Mouse (Mus musculus): ENCODE results near the gene Cisd3. TPM values are rescaled to one million over a fixed set of nuclear protein-coding genes. Genes with fewer than 3 reads are reported as not detected.
"Not testable (repeated sequence)": the region's sequence is repeated elsewhere in the genome, so short reads cannot be mapped to it uniquely, and the experiment has no call there.

Cisd3 gene
- polyA plus RNA-seq, 1 experiment from 2014 or later: 42.4 TPM

- Histone ChIP-seq H3K9ac (ENCODE audit: low read depth, low read length) (no peak overlapping the region), H3K4me1 (ENCODE audit: control insufficient read depth, insufficient read depth, low read depth, low read length) (no peaks in the 10 kb centered on the region), H3K27ac (ENCODE audit: low read depth, low read length) (no peak overlapping the region), H3K4me2 (ENCODE audit: low read length) (no peak overlapping the region), H3K27me3 (replicated peaks; ENCODE audit: control insufficient read depth, insufficient read depth, low read length) (no peaks in the 10 kb centered on the region), H3K9me3 (ENCODE audit: control insufficient read depth, low read length) (no peaks in the 10 kb centered on the region), H3K4me3 (ENCODE audit: low read length) (no peak overlapping the region), H3K36me3 (ENCODE audit: control insufficient read depth, insufficient read depth, low read length) (peaks cover 42% of the 10 kb centered on the region)
- 90% methylated on average over 7 of the region's 7 CpGs for WGBS
- no peak for ATAC-seq
Observed at GRCm38 (mm10) chr11:97728311-97728710, 42.7 kb downstream of the Cisd3 start.

- H3K9me3 ChIP-seq (ENCODE audit: control insufficient read depth, low read length): no peaks in the 10 kb centered on the region
- ATAC-seq: no peak
- no peaks in the 10 kb centered on the region for H3K27me3 ChIP-seq (replicated peaks; ENCODE audit: control insufficient read depth, insufficient read depth, low read length)
- H3K4me2 ChIP-seq (ENCODE audit: low read length): no peak overlapping the region
- no peak overlapping the region for H3K4me3 ChIP-seq (ENCODE audit: low read length)
- H3K4me1 ChIP-seq (ENCODE audit: control insufficient read depth, insufficient read depth, low read depth, low read length): peaks cover under 1% of the 10 kb centered on the region; the same call in 1 of the 2 replicates
- WGBS: 89% methylated on average over 7 of the region's 7 CpGs
- no peak overlapping the region for H3K9ac ChIP-seq (ENCODE audit: low read depth, low read length)
- peaks cover 41% of the 10 kb centered on the region for H3K36me3 ChIP-seq (ENCODE audit: control insufficient read depth, insufficient read depth, low read length)
- no peak overlapping the region for H3K27ac ChIP-seq (ENCODE audit: low read depth, low read length)
Observed at GRCm38 (mm10) chr11:97728730-97729129, 43.1 kb downstream of the Cisd3 start.

DNA sequence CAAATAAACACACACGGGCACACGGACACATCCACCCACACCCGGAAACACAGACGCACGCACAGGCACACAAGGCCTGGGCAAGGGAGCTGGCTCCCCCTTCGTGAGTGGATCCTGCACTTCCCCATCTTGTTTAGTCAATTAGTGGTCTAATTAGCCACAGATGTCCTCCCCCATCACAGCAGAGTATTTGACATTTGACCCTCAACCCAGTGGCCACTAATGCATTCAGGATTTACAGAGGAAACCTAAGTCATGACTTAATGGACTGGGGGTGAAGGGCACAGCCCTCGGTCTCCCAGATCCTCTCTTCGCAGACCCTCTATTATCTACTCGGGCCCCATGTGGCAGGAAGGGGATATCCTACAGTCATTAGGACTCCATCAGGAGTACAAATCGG is 48.1 kb downstream of the Cisd3 start:
- no peak overlapping the region for H3K27ac ChIP-seq (ENCODE audit: low read depth, low read length)
- no peak overlapping the region for H3K9ac ChIP-seq (ENCODE audit: low read depth, low read length)
- WGBS: 53% methylated on average over 10 of the region's 10 CpGs
- H3K9me3 ChIP-seq (ENCODE audit: control insufficient read depth, low read length): no peaks in the 10 kb centered on the region
- ATAC-seq: no peak
- H3K27me3 ChIP-seq (replicated peaks; ENCODE audit: control insufficient read depth, insufficient read depth, low read length): no peaks in the 10 kb centered on the region
- no peak overlapping the region for H3K4me3 ChIP-seq (ENCODE audit: low read length)
- no peak overlapping the region for H3K4me2 ChIP-seq (ENCODE audit: low read length)
- H3K4me1 ChIP-seq (ENCODE audit: control insufficient read depth, insufficient read depth, low read depth, low read length): peaks cover 2% of the 10 kb centered on the region; the same call in 1 of the 2 replicates
- H3K36me3 ChIP-seq (ENCODE audit: control insufficient read depth, insufficient read depth, low read length): peaks cover 11% of the 10 kb centered on the region

- not testable (repeated sequence) for ATAC-seq; H3K9ac ChIP-seq (ENCODE audit: low read depth, low read length); H3K27ac ChIP-seq (ENCODE audit: low read depth, low read length); H3K9me3 ChIP-seq (ENCODE audit: control insufficient read depth, low read length); H3K4me3 ChIP-seq (ENCODE audit: low read length); H3K27me3 ChIP-seq (replicated peaks; ENCODE audit: control insufficient read depth, insufficient read depth, low read length); H3K4me2 ChIP-seq (ENCODE audit: low read length); H3K4me1 ChIP-seq (ENCODE audit: control insufficient read depth, insufficient read depth, low read depth, low read length); H3K36me3 ChIP-seq (ENCODE audit: control insufficient read depth, insufficient read depth, low read length)
- 85% methylated on average over 5 of the region's 5 CpGs for WGBS
Observed at GRCm38 (mm10) chr11:97734810-97735209, 49.2 kb downstream of the Cisd3 start.

- H3K4me1 ChIP-seq (ENCODE audit: control insufficient read depth, insufficient read depth, low read depth, low read length): peaks cover 5% of the 10 kb centered on the region
- H3K36me3 ChIP-seq (ENCODE audit: control insufficient read depth, insufficient read depth, low read length): 0 out of 2 replicates have a peak, but pooled peaks cover 2% of the 10 kb centered on the region
- no peak overlapping the region for H3K9ac ChIP-seq (ENCODE audit: low read depth, low read length)
- no peak overlapping the region for H3K4me3 ChIP-seq (ENCODE audit: low read length)
- H3K9me3 ChIP-seq (ENCODE audit: control insufficient read depth, low read length): no peaks in the 10 kb centered on the region
- H3K4me2 ChIP-seq (ENCODE audit: low read length): no peak overlapping the region
- 91% methylated on average over 5 of the region's 5 CpGs for WGBS
- no peak for ATAC-seq
- H3K27ac ChIP-seq (ENCODE audit: low read depth, low read length): no peak overlapping the region
- no peaks in the 10 kb centered on the region for H3K27me3 ChIP-seq (replicated peaks; ENCODE audit: control insufficient read depth, insufficient read depth, low read length)
Observed at GRCm38 (mm10) chr11:97736645-97737044, 51.0 kb downstream of the Cisd3 start.

DNA sequence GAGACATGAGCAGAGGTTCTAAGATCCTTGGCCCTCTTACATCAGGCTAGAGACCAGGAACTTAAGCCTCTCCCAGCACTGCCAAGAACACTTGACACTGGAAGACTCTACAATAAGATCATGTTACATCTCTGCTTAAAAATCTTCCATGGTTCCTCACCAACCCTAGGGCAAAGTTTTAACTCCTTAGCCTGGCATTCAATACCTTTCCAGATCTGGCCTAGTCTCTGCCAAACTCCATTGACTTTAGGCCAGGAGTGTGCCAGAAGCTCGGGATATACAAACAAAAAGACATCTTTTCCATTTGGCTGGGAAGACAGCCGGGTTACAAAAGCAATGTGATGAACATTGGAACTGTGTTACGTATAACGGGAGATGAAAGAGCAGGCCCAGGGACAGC is 52.0 kb downstream of the Cisd3 start:
- no peak for ATAC-seq
- no peak overlapping the region for H3K27ac ChIP-seq (ENCODE audit: low read depth, low read length)
- H3K9ac ChIP-seq (ENCODE audit: low read depth, low read length): no peak overlapping the region
- H3K36me3 ChIP-seq (ENCODE audit: control insufficient read depth, insufficient read depth, low read length): no peaks in the 10 kb centered on the region
- peaks cover 12% of the 10 kb centered on the region for H3K4me1 ChIP-seq (ENCODE audit: control insufficient read depth, insufficient read depth, low read depth, low read length)
- 64% methylated on average over 4 of the region's 4 CpGs for WGBS
- no peaks in the 10 kb centered on the region for H3K9me3 ChIP-seq (ENCODE audit: control insufficient read depth, low read length)
- no peak overlapping the region for H3K4me3 ChIP-seq (ENCODE audit: low read length)
- no peaks in the 10 kb centered on the region for H3K27me3 ChIP-seq (replicated peaks; ENCODE audit: control insufficient read depth, insufficient read depth, low read length)
- H3K4me2 ChIP-seq (ENCODE audit: low read length): no peak overlapping the region

Small RNA genes within 50 kb of the gene (microRNA-seq; reads per million reads assigned to microRNA genes)
- gene Gm24158: not detected
- not detected for gene Mir6927

Other genes with a start within 250 kb of the Cisd3 start
- gene 4933428G20Rik, start 185.5 kb upstream of the Cisd3 start, polyA plus RNA-seq (2015; fragmentation: Nextera tagmentation; extraction: Ambion mirVana): 0.85 and 0.87 TPM in 2 replicates
- gene Srcin1, start 109.6 kb upstream of the Cisd3 start, polyA plus RNA-seq (2015; fragmentation: Nextera tagmentation; extraction: Ambion mirVana): 8.0 and 8.9 TPM in 2 replicates
- gene Epop, start 56.1 kb upstream of the Cisd3 start, polyA plus RNA-seq (2015; fragmentation: Nextera tagmentation; extraction: Ambion mirVana): 1.2 and 1.4 TPM in 2 replicates
- 3.1 and 3.3 TPM in 2 replicates for gene Mllt6, start 22.4 kb upstream of the Cisd3 start, polyA plus RNA-seq (2015; fragmentation: Nextera tagmentation; extraction: Ambion mirVana)
- gene Pcgf2, start 14.7 kb downstream of the Cisd3 start, polyA plus RNA-seq (2015; fragmentation: Nextera tagmentation; extraction: Ambion mirVana): 15.4 and 19.2 TPM in 2 replicates
- gene Psmb3, start 17.6 kb downstream of the Cisd3 start, polyA plus RNA-seq (2015; fragmentation: Nextera tagmentation; extraction: Ambion mirVana): 422 and 438 TPM in 2 replicates
- gene Pip4k2b, start 58.9 kb downstream of the Cisd3 start, polyA plus RNA-seq (2015; fragmentation: Nextera tagmentation; extraction: Ambion mirVana): 3.6 and 4.4 TPM in 2 replicates
- 14.1 and 16.2 TPM in 2 replicates for gene Cwc25, start 80.7 kb downstream of the Cisd3 start, polyA plus RNA-seq (2015; fragmentation: Nextera tagmentation; extraction: Ambion mirVana)
- 0.44 and 0.91 TPM in 2 replicates for gene 1700001P01Rik, start 90.1 kb downstream of the Cisd3 start, polyA plus RNA-seq (2015; fragmentation: Nextera tagmentation; extraction: Ambion mirVana)
- 252 and 268 TPM in 2 replicates for gene Rpl23, start 96.6 kb downstream of the Cisd3 start, polyA plus RNA-seq (2015; fragmentation: Nextera tagmentation; extraction: Ambion mirVana)
- 176 and 191 TPM in 2 replicates for gene Lasp1, start 113.2 kb downstream of the Cisd3 start, polyA plus RNA-seq (2015; fragmentation: Nextera tagmentation; extraction: Ambion mirVana)
- 38.2 and 40.7 TPM in 2 replicates for gene B230217C12Rik, start 155.0 kb downstream of the Cisd3 start, polyA plus RNA-seq (2015; fragmentation: Nextera tagmentation; extraction: Ambion mirVana)
- 0.34 and 0.43 TPM in 2 replicates for gene Fbxo47, start 198.3 kb downstream of the Cisd3 start, polyA plus RNA-seq (2015; fragmentation: Nextera tagmentation; extraction: Ambion mirVana)